Mouse (Mus musculus): ENCODE data around the gene Ccdc69. TPM values are rescaled to one million over a fixed set of nuclear protein-coding genes. Genes with fewer than 3 reads are reported as not detected.
A peak's percentile ranks its signal among the peaks of the same experiment; 100 is the strongest.
"Not testable (repeated sequence)": the region's sequence is repeated elsewhere in the genome, so short reads cannot be mapped to it uniquely, and the experiment has no call there.

Ccdc69 gene
- 1.0 and 1.2 TPM in 2 replicates for polyA plus RNA-seq (2016; fragmentation: Nextera tagmentation; extraction: Ambion mirVana)

DNA sequence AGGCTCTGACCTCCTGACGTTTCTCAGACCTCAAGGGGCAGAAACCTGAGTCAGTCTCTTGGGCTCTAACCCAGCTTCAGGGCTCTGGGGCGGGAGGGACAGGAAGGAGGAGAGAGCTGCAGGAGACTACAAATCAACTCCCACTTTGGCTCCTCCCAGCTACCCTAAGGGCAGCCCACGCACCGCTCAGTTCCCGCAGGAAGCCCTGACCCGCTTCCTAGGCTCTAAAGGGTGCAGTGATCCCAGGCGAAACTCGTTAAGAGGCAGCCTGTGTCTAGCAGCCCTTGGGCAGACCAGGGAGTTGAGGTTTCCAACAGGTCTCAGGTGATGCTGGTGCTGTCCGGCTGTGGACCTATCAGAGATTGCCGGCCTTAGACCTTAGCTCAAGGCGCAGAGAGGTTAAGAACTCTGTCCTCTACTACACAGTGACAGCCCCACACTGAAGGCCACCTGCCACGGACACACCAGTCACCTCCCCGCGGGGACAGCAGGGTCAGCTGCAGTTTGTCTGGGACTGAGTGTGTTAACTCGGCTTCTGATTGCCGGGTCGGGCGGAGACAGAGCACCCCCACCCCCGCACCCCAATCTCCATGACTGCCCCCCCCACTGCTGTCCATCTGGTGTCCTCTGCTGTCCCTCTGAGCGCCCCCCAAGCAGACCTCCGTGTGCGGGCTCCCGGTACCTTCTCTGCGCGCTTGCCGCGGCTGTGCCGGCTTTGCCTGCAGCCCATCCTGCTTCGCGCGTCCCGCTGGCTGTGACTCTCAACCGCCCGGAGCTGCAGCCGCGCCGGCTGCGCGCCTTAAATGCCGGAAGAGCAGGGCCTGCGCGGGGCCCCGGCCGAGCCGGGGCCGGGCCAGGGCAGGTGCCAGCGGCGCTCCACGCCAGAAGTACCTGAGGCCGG, at the start of gene Ccdc69:
Gene Ccdc69 (minus strand): TSS at position 801 of the 901 bp plus-strand sequence.
- Histone ChIP-seq H3K27me3 (replicated peaks) (peaks cover 8% of the 10 kb centered on the region; the same call in 1 of the 2 replicates), H3K4me1 (peaks cover 23% of the 10 kb centered on the region), H3K9me3 (replicated peaks) (no peaks in the 10 kb centered on the region), H3K36me3 (no peaks in the 10 kb centered on the region), H3K27ac (no peak within 1 kb of the TSS), H3K4me2 (peak within 1 kb of the TSS; percentile 87), H3K4me3 (peak within 1 kb of the TSS; percentile 57), H3K9ac (peak within 1 kb of the TSS; percentile 57)
- WGBS (ENCODE audit: insufficient replicate concordance), result under 1% methylated on average over 50 of the region's 50 CpGs
- peak; percentile 58 for ATAC-seq

DNA sequence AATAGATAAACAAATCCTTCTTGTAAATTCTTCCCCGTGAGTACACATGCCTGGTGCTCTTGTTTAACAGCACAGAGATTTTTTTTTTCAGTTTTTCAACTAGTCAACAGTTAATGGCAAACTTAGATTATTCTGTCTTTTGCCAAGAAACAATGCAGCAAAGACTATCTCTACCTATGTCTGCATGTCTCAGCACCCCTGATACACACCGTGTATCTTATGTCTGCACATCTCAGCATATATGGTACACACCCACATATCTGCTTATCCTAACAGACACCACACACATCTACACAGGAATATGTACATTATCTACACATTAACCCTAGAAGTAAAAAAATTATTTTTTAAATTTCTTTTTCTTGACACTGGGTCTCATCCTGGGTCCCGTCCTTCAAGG, 48.7 kb upstream of the Ccdc69 start:
- WGBS (ENCODE audit: insufficient replicate concordance), result 42% methylated on average over 3 of the region's 3 CpGs
- peaks cover 31% of the 10 kb centered on the region for H3K4me1 ChIP-seq

GRCm38 (mm10) chr11:55121430-55121829, 43.5 kb upstream of the Ccdc69 start:
- no peak overlapping the region for H3K4me2 ChIP-seq
- no peaks in the 10 kb centered on the region for H3K36me3 ChIP-seq
- ATAC-seq, result no peak
- peaks cover 12% of the 10 kb centered on the region for H3K4me1 ChIP-seq
- H3K4me3 ChIP-seq, result no peak overlapping the region
- H3K27me3 ChIP-seq (replicated peaks), result no peaks in the 10 kb centered on the region
- no peak overlapping the region for H3K9ac ChIP-seq
- no peaks in the 10 kb centered on the region; the same call in 1 of the 2 replicates for H3K9me3 ChIP-seq (replicated peaks)
- WGBS (ENCODE audit: insufficient replicate concordance), result 68% methylated on average over 1 of the region's 1 CpGs
- peak overlapping the region; percentile 59 for H3K27ac ChIP-seq

More for the DNA sequence above, 48.7 kb upstream of the Ccdc69 start:
- H3K4me3 ChIP-seq, result no peak overlapping the region
- ATAC-seq, result peak; percentile 66; the same call in 1 of the 2 replicates
- no peak overlapping the region for H3K9ac ChIP-seq
- 0 out of 2 replicates have a peak overlapping the region, but pooled peaks have one; percentile 15 for H3K4me2 ChIP-seq
- no peaks in the 10 kb centered on the region for H3K9me3 ChIP-seq (replicated peaks)
- H3K27me3 ChIP-seq (replicated peaks), result no peaks in the 10 kb centered on the region
- no peaks in the 10 kb centered on the region for H3K36me3 ChIP-seq
- H3K27ac ChIP-seq, result no peak overlapping the region

DNA sequence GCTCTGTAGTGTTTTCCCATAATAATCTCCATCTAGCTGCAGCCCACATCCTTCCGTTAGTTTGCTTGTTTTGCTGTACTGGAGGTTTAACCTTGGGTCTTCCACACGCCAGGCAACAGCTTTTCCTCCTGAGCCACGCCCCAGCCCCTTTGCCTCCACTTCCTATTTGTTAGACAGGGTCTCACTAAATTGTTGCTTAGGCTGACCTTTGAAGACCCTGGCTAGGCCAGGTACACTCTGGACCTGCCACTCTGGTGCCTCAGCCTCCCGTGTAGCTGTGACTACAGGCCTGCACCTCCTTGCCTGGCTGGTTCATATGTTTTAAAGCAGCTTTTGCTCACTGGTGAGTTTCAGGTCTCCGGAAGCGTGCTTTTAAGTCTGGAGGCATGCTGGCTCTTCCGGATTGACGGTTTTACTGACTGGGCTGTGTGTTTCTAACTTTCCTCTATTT, 42.9 kb upstream of the Ccdc69 start:
- H3K36me3 ChIP-seq, result no peaks in the 10 kb centered on the region
- H3K9me3 ChIP-seq (replicated peaks), result no peaks in the 10 kb centered on the region; the same call in 1 of the 2 replicates
- peaks cover 7% of the 10 kb centered on the region; the same call in 1 of the 2 replicates for H3K4me1 ChIP-seq
- peak overlapping the region; percentile 59 for H3K27ac ChIP-seq
- WGBS (ENCODE audit: insufficient replicate concordance), result 54% methylated on average over 8 of the region's 8 CpGs
- no peak for ATAC-seq
- no peak overlapping the region for H3K9ac ChIP-seq
- H3K4me2 ChIP-seq, result no peak overlapping the region
- no peak overlapping the region for H3K4me3 ChIP-seq
- no peaks in the 10 kb centered on the region for H3K27me3 ChIP-seq (replicated peaks)

- Histone ChIP-seq H3K4me1 (peaks cover 7% of the 10 kb centered on the region; the same call in 1 of the 2 replicates), H3K27me3 (replicated peaks) (no peaks in the 10 kb centered on the region), H3K4me3 (no peak overlapping the region), H3K9ac (no peak overlapping the region), H3K36me3 (no peaks in the 10 kb centered on the region), H3K27ac (no peak overlapping the region), H3K4me2 (no peak overlapping the region), H3K9me3 (replicated peaks) (no peaks in the 10 kb centered on the region; the same call in 1 of the 2 replicates)
- no peak for ATAC-seq
Measured at GRCm38 (mm10) chr11:55120279-55120678, 42.3 kb upstream of the Ccdc69 start.

- no peaks in the 10 kb centered on the region; the same call in 1 of the 2 replicates for H3K9me3 ChIP-seq (replicated peaks)
- no peaks in the 10 kb centered on the region for H3K36me3 ChIP-seq
- peaks cover 22% of the 10 kb centered on the region for H3K4me1 ChIP-seq
- no peak for ATAC-seq
- no peak overlapping the region for H3K4me2 ChIP-seq
- H3K27me3 ChIP-seq (replicated peaks), result no peaks in the 10 kb centered on the region
- H3K4me3 ChIP-seq, result no peak overlapping the region
- no peak overlapping the region for H3K27ac ChIP-seq
- no peak overlapping the region for H3K9ac ChIP-seq
- WGBS (ENCODE audit: insufficient replicate concordance), result 31% methylated on average over 2 of the region's 2 CpGs
Measured at GRCm38 (mm10) chr11:55117031-55117430, 39.1 kb upstream of the Ccdc69 start.

GRCm38 (mm10) chr11:55116004-55116403, 38.1 kb upstream of the Ccdc69 start:
- H3K4me3 ChIP-seq, result no peak overlapping the region
- H3K27me3 ChIP-seq (replicated peaks), result no peaks in the 10 kb centered on the region
- peaks cover 22% of the 10 kb centered on the region for H3K4me1 ChIP-seq
- H3K4me2 ChIP-seq, result no peak overlapping the region
- no peak overlapping the region for H3K9ac ChIP-seq
- H3K36me3 ChIP-seq, result no peaks in the 10 kb centered on the region
- H3K9me3 ChIP-seq (replicated peaks), result no peaks in the 10 kb centered on the region; the same call in 1 of the 2 replicates
- WGBS (ENCODE audit: insufficient replicate concordance), result 70% methylated on average over 3 of the region's 3 CpGs
- H3K27ac ChIP-seq, result no peak overlapping the region
- no peak for ATAC-seq

DNA sequence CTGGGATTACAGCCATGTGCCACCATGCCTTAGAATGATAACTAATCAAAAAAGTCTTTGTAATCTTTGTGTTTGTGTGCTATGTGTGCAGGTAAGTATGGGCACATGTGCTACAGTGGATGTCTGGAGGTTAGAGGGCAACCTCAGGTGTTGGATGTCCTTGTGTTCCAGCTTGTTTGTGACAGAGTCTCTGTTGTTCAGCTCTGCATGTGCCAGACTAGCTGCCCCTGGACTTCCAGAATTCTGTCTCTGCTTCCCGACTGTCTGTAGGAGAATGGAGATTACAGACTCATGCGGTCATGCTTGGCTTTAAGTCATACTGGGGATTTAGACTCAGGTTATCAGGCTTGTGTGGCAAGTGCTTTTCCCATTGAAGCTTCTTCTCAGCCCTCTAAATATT, 36.4 kb upstream of the Ccdc69 start:
- H3K9me3 ChIP-seq (replicated peaks), result no peaks in the 10 kb centered on the region
- ATAC-seq, result no peak
- no peak overlapping the region for H3K4me3 ChIP-seq
- no peak overlapping the region for H3K9ac ChIP-seq
- no peak overlapping the region for H3K27ac ChIP-seq
- H3K4me1 ChIP-seq, result peaks cover 18% of the 10 kb centered on the region
- H3K36me3 ChIP-seq, result no peaks in the 10 kb centered on the region
- 61% methylated on average over 2 of the region's 2 CpGs for WGBS (ENCODE audit: insufficient replicate concordance)
- H3K4me2 ChIP-seq, result no peak overlapping the region
- no peaks in the 10 kb centered on the region for H3K27me3 ChIP-seq (replicated peaks)

DNA sequence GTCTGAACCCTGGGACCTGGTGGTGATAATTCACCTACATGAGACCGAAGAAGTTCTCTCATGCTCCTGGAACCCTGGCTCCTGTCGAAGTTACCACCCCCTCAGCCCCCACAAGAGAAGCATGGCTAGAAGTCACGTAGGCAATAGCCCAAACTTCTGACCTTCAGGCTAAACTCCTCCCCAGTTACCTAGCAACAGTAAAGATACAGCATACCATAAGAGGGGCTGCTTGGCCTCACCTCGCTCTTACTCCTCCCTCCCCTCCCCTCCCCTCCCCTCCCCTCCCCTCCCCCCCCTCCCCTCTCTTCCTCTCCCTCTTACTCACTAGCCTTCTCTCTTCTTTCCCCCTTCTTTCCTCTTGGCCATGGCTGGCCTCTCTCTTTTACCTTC, 35.9 kb upstream of the Ccdc69 start:
- not testable (repeated sequence) for H3K9ac ChIP-seq; H3K4me3 ChIP-seq; H3K9me3 ChIP-seq (replicated peaks); H3K27me3 ChIP-seq (replicated peaks); H3K36me3 ChIP-seq
- Histone ChIP-seq H3K27ac (peak overlapping the region; percentile 42), H3K4me2 (peak overlapping the region; percentile 8), H3K4me1 (peaks cover 18% of the 10 kb centered on the region)
- ATAC-seq, result peak; percentile 56
- WGBS (ENCODE audit: insufficient replicate concordance), result 19% methylated on average over 4 of the region's 4 CpGs

DNA sequence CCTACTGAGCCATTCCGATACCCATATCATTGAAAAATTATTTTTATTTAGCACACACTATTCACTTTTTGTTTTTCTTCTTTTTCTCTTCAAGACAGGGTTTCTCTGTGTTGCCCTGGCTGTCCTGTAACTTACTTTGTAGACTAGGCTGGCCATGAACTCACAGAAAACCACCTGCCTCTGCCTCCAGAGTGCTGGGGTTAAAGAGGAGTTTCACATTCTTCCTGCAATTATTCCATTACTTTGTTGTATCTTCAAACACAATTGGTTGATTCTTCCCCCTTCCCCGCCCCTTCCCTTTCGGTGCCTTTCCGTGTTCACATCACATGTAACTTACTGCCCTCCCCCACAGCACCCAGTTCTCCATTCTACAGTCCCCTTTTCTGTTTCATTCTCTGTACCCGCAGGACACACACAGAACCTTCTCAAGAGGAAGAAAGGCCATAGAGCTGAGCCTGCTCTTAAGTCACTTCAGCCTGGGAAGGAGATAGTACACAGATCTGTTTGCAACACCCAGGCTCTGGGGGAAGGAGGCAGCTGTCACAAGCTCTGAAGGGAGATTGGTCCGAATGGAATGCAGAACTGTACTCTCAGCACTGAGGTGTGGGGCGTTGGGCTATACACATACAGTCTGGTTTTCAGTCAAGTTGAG, 35.4 kb upstream of the Ccdc69 start:
- no peaks in the 10 kb centered on the region for H3K9me3 ChIP-seq (replicated peaks)
- no peak overlapping the region for H3K9ac ChIP-seq
- H3K36me3 ChIP-seq, result peaks cover 2% of the 10 kb centered on the region; the same call in 1 of the 2 replicates
- WGBS (ENCODE audit: insufficient replicate concordance), result 17% methylated on average over 7 of the region's 7 CpGs
- peak overlapping the region; percentile 8 for H3K4me2 ChIP-seq
- no peak overlapping the region for H3K4me3 ChIP-seq
- H3K4me1 ChIP-seq, result peaks cover 18% of the 10 kb centered on the region
- H3K27me3 ChIP-seq (replicated peaks), result no peaks in the 10 kb centered on the region
- peak overlapping the region; percentile 42 for H3K27ac ChIP-seq
- ATAC-seq, result peak; percentile 68

- peaks cover 2% of the 10 kb centered on the region; the same call in 1 of the 2 replicates for H3K36me3 ChIP-seq
- WGBS (ENCODE audit: insufficient replicate concordance), result 61% methylated on average over 7 of the region's 7 CpGs
- no peak for ATAC-seq
- no peaks in the 10 kb centered on the region for H3K27me3 ChIP-seq (replicated peaks)
- H3K27ac ChIP-seq, result no peak overlapping the region
- no peak overlapping the region for H3K9ac ChIP-seq
- peaks cover 15% of the 10 kb centered on the region for H3K4me1 ChIP-seq
- no peaks in the 10 kb centered on the region for H3K9me3 ChIP-seq (replicated peaks)
- H3K4me3 ChIP-seq, result no peak overlapping the region
- H3K4me2 ChIP-seq, result no peak overlapping the region
Measured at GRCm38 (mm10) chr11:55110566-55111169, 32.7 kb upstream of the Ccdc69 start.

Data from liver, embryonic 12.5 days (tissue).